Mouse (Mus musculus) brain, adult 2 months (tissue): Measurements from ENCODE around the gene A930018P22Rik.
A peak's percentile ranks its signal among the peaks of the same experiment; 100 is the strongest.

Source experiments
- DNase-seq: peaks from one replicate; pipeline ENCODE4 v3.0.0; 2011; ENCODE audit warnings: low read depth, low spot score

Gene A930018P22Rik

DNA sequence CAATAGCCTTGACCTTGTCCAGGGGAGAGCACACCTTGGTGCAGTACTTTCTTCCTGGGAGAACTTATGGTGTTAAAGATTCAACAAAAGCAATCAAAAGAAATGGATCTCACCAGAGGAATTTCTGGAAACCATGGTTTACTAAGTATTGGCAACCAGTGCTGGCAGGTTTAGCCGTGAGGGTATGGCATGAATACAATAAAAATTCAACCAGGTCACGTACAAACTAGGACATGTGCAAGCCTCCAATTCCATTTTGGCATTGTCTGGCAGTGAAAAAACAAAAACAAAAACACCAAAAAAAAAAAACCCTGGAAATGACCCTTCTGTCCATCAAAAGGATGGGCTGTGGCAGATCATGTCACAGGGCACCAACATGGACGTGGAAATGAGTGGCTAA is 31.3 kb downstream of the A930018P22Rik start:
- peak; percentile 63 for DNase-seq

DNA sequence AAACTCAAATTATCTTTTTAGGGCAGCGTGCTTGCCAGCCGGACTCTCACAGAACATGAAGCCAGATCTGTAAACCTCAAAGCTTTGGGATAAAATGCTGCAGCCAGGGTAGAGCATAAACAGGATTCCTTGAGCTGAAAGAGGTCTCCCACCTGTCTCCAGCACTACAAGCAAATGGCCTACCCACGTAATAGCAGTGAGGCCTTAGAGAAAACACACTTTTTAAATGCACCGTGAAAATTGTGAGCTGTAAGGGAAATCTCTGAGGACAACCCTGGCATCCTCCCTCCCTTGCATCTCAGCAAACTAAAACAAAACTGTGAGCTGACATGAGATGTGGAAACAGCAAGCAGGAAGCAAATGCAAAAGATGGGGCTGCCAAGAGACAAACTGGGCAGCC is 35.3 kb downstream of the A930018P22Rik start:
- DNase-seq, result no peak

DNA sequence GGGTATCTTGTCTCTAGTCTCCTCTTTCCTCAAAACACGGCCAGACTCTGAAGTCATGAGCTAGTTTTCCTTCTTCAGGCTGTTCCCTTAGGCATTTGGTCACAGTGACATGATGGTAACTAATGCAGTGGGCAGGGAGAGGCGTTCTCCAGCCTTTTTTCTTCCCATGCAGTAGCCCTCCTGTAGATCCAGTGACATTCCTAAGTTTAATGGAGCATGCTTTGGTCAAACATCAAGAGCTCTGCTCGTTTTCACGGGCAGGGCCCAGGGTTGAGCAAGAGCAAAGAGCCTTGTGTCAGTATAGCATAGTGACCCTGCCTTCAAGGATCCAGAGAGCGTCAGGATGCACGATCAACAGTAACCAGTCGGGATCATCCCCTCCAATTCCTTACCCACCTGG is 40.8 kb downstream of the A930018P22Rik start:
- DNase-seq, result no peak

DNA sequence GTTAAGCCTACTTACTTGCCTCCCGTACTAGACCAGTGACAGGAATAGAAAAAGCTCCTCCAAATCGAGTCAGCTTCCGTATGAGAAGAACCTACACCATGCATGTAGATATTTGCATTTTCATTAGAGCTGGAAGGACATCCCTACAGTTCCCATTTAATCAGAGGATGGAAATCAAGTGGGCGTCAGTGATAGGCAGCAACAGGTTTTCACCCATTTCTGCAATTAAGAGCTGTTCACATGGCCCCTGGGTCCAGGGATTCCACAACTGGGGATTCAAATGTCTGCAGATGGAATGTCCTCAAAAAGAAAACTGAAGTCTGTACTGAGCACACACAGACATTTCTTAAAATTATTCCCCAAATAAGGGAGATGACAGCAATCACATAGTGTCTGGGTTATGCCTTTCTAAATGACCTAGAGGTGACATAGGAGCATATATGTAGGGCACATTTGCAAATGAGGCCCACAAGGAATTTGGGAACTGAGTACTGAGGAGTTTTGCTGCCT is 41.5 kb downstream of the A930018P22Rik start:
- no peak for DNase-seq

DNA sequence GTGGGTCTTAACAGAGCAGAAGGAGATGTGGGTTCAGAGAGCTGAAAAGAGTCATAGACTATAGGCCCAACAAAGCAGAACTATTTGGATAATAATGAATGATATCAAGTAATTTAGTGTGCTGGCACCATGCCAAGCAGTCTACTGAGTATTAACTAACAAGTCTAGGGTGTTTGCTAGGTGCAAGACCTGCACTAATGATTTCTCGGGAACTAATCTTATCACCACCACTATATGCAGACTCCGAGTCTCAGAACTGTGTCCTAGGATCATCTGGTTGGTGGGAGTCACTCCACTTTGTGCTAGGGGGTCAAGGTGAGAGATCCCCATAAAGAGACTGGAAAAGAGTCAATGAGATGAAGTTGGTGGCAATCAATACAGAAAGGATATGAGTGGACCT is 43.1 kb downstream of the A930018P22Rik start:
- DNase-seq, result no peak

DNA sequence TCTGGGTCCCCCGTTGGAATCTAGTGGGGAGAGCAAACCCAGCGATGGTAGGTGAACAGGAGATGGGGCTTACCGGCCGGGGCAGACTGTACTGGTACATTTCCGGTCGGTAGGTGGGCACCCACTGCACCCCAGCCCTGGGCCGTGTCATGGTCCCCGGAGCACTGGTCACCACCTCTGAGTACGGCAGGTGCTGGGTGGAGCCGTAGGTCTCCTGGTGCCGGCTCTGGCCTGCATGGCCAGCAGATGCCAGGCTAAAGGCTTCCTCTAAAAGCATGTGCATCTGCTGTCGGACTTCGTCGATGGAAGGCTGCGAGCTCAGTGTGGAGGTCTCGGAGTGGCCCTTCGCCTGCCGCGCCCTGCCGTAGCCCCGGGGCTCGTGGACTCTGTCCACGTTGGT is 45.2 kb downstream of the A930018P22Rik start:
- no peak for DNase-seq

DNA sequence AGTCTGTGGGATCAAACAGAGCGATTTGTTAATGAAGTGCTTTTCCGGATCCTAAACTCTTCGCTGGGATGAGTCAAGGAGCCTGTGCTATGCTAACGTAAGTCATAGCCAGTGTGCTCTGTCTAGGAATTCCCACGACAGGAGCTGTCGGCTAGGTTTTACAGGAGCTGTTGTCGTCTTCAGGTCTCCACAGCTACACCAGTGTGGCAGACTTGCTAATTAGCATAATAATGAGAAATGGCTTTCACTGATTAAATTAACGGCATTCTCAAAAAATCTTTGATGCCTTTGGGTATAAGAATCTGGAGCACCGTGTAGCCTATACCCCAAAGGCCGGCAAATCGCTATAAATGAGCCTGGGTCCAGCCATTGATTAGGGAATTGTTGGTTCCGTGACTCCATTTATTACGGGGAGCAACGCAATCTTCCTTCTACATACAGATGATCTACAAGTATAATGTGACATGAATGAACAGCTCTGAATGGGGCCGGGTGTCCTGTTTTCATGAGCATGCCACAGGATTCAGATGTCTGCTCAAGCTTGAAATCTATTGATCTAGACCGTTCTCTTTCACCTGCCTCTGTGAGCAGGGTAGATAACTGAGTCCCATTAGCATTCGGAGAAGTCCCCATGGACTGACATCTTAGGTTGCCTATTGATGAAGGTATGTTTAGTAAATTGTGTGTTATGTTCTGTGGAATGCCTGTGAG is 45.8 kb downstream of the A930018P22Rik start:
- no peak for DNase-seq

DNA sequence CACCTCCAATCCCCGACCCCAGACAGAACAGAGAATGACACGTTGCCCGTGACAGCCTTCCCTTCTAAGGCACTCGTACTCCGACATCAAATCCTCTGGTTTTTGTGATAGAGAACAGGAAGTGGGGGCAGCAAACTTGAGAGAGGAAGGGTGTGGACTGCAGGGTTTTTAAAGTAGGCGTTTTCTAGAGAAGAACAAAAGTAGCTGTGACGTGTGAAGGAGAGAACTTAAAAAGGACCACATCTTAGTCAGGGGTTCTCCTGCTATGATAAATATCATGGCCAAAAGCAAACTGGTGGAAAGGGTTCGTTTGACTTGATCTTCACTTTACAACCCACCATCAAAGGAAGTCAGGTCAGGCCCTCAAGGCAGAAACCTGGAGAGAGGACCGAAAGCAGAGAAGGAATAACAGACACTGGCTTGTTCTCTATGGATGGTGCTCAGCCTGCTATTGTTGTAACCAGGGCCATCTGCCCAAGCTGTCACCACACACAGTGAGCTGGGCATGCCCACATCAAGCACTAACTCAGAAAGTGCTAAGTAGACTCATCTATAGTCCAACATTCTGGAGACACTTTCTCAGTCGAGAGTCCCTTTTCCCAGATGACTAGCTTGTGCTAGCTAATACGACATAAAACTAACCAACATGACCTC is 50.3 kb downstream of the A930018P22Rik start:
- DNase-seq, result peak; percentile 74

DNA sequence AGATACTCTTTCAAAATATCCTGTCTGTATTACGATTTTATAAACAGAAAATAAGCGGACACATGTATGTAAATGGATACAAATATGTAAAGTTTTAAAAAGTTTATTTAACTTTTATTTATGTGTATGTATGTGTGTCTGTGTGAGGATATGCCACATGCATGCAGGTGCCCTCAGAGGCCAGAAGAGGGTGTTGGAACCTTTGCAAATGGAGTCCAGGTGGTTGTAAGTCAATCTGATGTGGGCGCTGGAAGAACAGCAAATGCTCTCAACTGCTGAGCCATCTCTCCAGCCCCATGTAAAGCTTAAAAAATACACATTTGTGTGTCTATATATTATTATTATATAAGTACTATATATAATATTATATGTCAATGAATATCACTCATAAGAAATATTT is 50.9 kb downstream of the A930018P22Rik start:
- DNase-seq, result no peak
